Mouse (Mus musculus) C2C12 (cell line): Measurements from ENCODE around the gene Mapk13.

Source experiments
- CEBPB ChIP-seq: IDR thresholded peaks from one replicate; pipeline ENCODE4 v1.6.1; 2011; ENCODE audit warnings: low read depth, mild to moderate bottlenecking, control low read depth, moderate library complexity
- CTCF ChIP-seq: IDR thresholded peaks from one replicate; pipeline ENCODE4 v1.5.1; 2011; ENCODE audit not compliant: control insufficient read depth, insufficient read depth, insufficient read length
- MYOD1 ChIP-seq: IDR thresholded peaks from one replicate; pipeline ENCODE4 v1.6.1; 2011; ENCODE audit warnings: low read depth; ENCODE audit not compliant: control insufficient read depth, insufficient read length
- USF1 ChIP-seq: IDR thresholded peaks from one replicate; pipeline ENCODE4 v1.6.1; 2011; ENCODE audit warnings: low read depth, mild to moderate bottlenecking, control low read depth, moderate library complexity

DNA sequence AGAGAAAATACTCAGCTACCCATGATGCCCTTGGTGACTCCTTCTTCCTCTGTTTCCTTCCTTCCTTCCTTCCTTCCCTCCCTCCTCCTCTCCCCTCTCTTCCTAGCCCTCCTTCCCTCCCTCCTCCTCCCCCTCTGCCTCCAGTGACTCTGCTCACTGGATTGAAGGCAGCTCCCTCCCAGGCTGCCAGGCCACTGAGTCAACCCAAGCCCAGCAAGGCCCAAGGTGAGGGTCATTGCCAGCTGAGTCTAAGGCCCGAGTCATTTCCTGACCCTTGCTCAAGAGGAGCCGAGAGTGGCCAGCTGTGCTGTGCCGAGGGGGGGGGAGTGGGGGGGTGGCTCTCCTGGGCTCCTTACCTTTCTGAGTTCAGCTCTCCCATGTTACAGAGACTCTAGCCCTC, 2.9 kb upstream of the Mapk13 start:
- no peak for TF ChIP-seq CTCF
- TF ChIP-seq USF1: no peak
- TF ChIP-seq CEBPB: no peak
- no peak for TF ChIP-seq MYOD1
